Mouse (Mus musculus) midbrain, postnatal 0 days (tissue): ENCODE data around the gene Rtl5. TPM values are rescaled to one million over a fixed set of nuclear protein-coding genes. Genes with fewer than 3 reads are reported as not detected.
A peak's percentile ranks its signal among the peaks of the same experiment; 100 is the strongest.

Source experiments
- ATAC-seq: fragments of 200-750 bp; cut with Nextera tagmentation; 2 replicates; pipeline ENCODE4 v1.8.0; 2017; ENCODE audit warnings: moderate number of reproducible peaks, mild to moderate bottlenecking, moderate TSS enrichment, moderate library complexity; ENCODE audit not compliant: low FRiP score
- DNase-seq: peaks from one replicate; pipeline ENCODE4 v3.0.0-alpha.2; 2015; ENCODE audit warnings: low spot score
- H3K27ac ChIP-seq: fragments of 300-500 bp; sonication (generic); 2 replicates; pipeline ENCODE4 v1.5.1; 2014; ENCODE audit warnings: low read depth, mild to moderate bottlenecking, low read length, mixed read lengths
- H3K27me3 ChIP-seq: fragments of 300-500 bp; sonication (generic); 2 replicates; pipeline ENCODE4 v1.6.1; 2014; ENCODE audit warnings: low read length, control low read depth, mixed read lengths; ENCODE audit not compliant: insufficient read depth
- H3K36me3 ChIP-seq: fragments of 300-500 bp; sonication (generic); 2 replicates; pipeline ENCODE4 v1.6.1; 2014; ENCODE audit warnings: low read length, control low read depth, mixed read lengths; ENCODE audit not compliant: insufficient read depth
- H3K4me1 ChIP-seq: fragments of 300-500 bp; sonication (generic); 2 replicates; pipeline ENCODE4 v1.6.1; 2014; ENCODE audit warnings: mild to moderate bottlenecking, control low read depth, antibody characterized with exemption, low read length, mixed read lengths; ENCODE audit not compliant: insufficient read depth
- H3K4me2 ChIP-seq: fragments of 300-500 bp; sonication (generic); 2 replicates; pipeline ENCODE4 v1.6.1; 2014; ENCODE audit warnings: low read depth, mild to moderate bottlenecking, low read length, mixed read lengths; ENCODE audit not compliant: poor library complexity, severe bottlenecking
- H3K4me3 ChIP-seq: fragments of 300-500 bp; sonication (generic); 2 replicates; pipeline ENCODE4 v1.5.1; 2014; ENCODE audit warnings: low read depth, mild to moderate bottlenecking, low read length, moderate library complexity
- H3K9ac ChIP-seq: fragments of 300-500 bp; sonication (generic); replicated peaks from 2 replicates; pipeline ENCODE4 v1.6.1; 2014; ENCODE audit warnings: mild to moderate bottlenecking, low read length, moderate library complexity, mixed read lengths; ENCODE audit not compliant: poor library complexity, severe bottlenecking
- H3K9me3 ChIP-seq: fragments of 300-500 bp; sonication (generic); 2 replicates; pipeline ENCODE4 v1.6.1; 2016; ENCODE audit warnings: low read length, control low read depth
- CTCF ChIP-seq: IDR thresholded peaks from 2 replicates; pipeline ENCODE4 v1.5.1; 2016; ENCODE audit warnings: antibody characterized with exemption, mild to moderate bottlenecking
- WGBS: fragments of 180-500 bp; shearing (Covaris S2); extraction: QIAGEN DNeasy Blood & Tissue Kit; methylation state at CpG from one replicate; pipeline ENCODE4 v1.1.7; 2014; 5-methylcytosine and 5-hydroxymethylcytosine counted together
- polyA plus RNA-seq: library from polyadenylated mRNA; unstranded; fragments of >200 nt; fragmentation: Nextera tagmentation; extraction: Ambion mirVana; gene quantifications from 2 replicates; pipeline ENCODE4 v1.2.1, GENCODE M21; 2015
- total RNA-seq: library from RNA; depleted of rRNA; stranded (reverse); fragments of >200 nt; gene quantifications from 2 replicates; pipeline ENCODE4 v1.2.3, GENCODE M21; 2014

The Rtl5 gene
- total and polyA plus RNA-seq, 2 experiments from 2014 or later = 6.2 to 50.0 TPM

GRCm38 (mm10) chrX:102081076-102081475, 10.0 kb upstream of the Rtl5 start:
- DNase-seq (peak; percentile 27), ATAC-seq (peak; percentile 42; the same call in 1 of the 2 replicates)
- WGBS = 41% methylated on average over 10 of the region's 10 CpGs
- Histone ChIP-seq H3K4me3 (no peak overlapping the region), H3K9me3 (no peaks in the 10 kb centered on the region), H3K4me1 (no peaks in the 10 kb centered on the region; the same call in 1 of the 2 replicates), H3K27me3 (no peaks in the 10 kb centered on the region; the same call in 1 of the 2 replicates), H3K4me2 (no peak overlapping the region), H3K9ac (no peak overlapping the region), H3K27ac (peak overlapping the region; percentile 75; the same call in 1 of the 2 replicates), H3K36me3 (peaks cover 5% of the 10 kb centered on the region; the same call in 1 of the 2 replicates)
- no peak for TF ChIP-seq CTCF

GRCm38 (mm10) chrX:102076886-102077765, 6.0 kb upstream of the Rtl5 start:
- Histone ChIP-seq H3K4me3 (no peak overlapping the region), H3K9ac (no peak overlapping the region), H3K27me3 (no peaks in the 10 kb centered on the region), H3K4me2 (no peak overlapping the region), H3K36me3 (peaks cover 5% of the 10 kb centered on the region; the same call in 1 of the 2 replicates), H3K4me1 (no peaks in the 10 kb centered on the region), H3K9me3 (no peaks in the 10 kb centered on the region), H3K27ac (no peak overlapping the region)
- no peak for TF ChIP-seq CTCF
- DNase-seq (no peak), ATAC-seq (no peak)
- WGBS = 85% methylated on average over 7 of the region's 7 CpGs

- peaks cover 5% of the 10 kb centered on the region; the same call in 1 of the 2 replicates for H3K36me3 ChIP-seq
- no peak for TF ChIP-seq CTCF
- H3K4me1 ChIP-seq = no peaks in the 10 kb centered on the region
- WGBS = 80% methylated on average over 4 of the region's 4 CpGs
- H3K27me3 ChIP-seq = no peaks in the 10 kb centered on the region
- H3K9me3 ChIP-seq = no peaks in the 10 kb centered on the region
- ATAC-seq (no peak), DNase-seq (no peak)
- H3K9ac ChIP-seq = no peak overlapping the region
- H3K4me3 ChIP-seq = no peak overlapping the region
- no peak overlapping the region for H3K4me2 ChIP-seq
- H3K27ac ChIP-seq = no peak overlapping the region
Observed at GRCm38 (mm10) chrX:102075158-102075557, 4.1 kb upstream of the Rtl5 start.

- no peaks in the 10 kb centered on the region for H3K9me3 ChIP-seq
- H3K36me3 ChIP-seq = peaks cover 5% of the 10 kb centered on the region; the same call in 1 of the 2 replicates
- H3K27ac ChIP-seq = no peak overlapping the region
- no peak overlapping the region for H3K9ac ChIP-seq
- TF ChIP-seq CTCF = no peak
- H3K27me3 ChIP-seq = no peaks in the 10 kb centered on the region
- 52% methylated on average over 5 of the region's 5 CpGs for WGBS
- H3K4me3 ChIP-seq = no peak overlapping the region
- no peak overlapping the region for H3K4me2 ChIP-seq
- no peaks in the 10 kb centered on the region for H3K4me1 ChIP-seq
- ATAC-seq (no peak), DNase-seq (no peak)
Observed at GRCm38 (mm10) chrX:102074435-102074834, 3.3 kb upstream of the Rtl5 start.

- H3K27ac ChIP-seq = no peak overlapping the region
- no peaks in the 10 kb centered on the region for H3K4me1 ChIP-seq
- DNase-seq (no peak), ATAC-seq (no peak)
- no peak overlapping the region for H3K9ac ChIP-seq
- no peak for TF ChIP-seq CTCF
- H3K4me3 ChIP-seq = no peak overlapping the region
- H3K4me2 ChIP-seq = no peak overlapping the region
- peaks cover 2% of the 10 kb centered on the region; the same call in 1 of the 2 replicates for H3K36me3 ChIP-seq
- no peaks in the 10 kb centered on the region for H3K27me3 ChIP-seq
- 70% methylated on average over 14 of the region's 14 CpGs for WGBS
- H3K9me3 ChIP-seq = no peaks in the 10 kb centered on the region
Observed at GRCm38 (mm10) chrX:102073605-102074325, 2.7 kb upstream of the Rtl5 start.
